Mouse (Mus musculus) megakaryocyte-erythroid progenitor cell, adult 5-6 weeks (primary cell): ENCODE measurements around the gene Gtsf1. TPM values are rescaled to one million over a fixed set of nuclear protein-coding genes. Genes with fewer than 3 reads are reported as not detected.

Experiments used
- ATAC-seq: replicated peaks from 2 replicates; pipeline ENCODE4 v1.8.0; 2016; ENCODE audit warnings: mild to moderate bottlenecking, inconsistent platforms; ENCODE audit not compliant: severe bottlenecking, poor library complexity, low FRiP score, low TSS enrichment
- total RNA-seq, 2 experiments: library from RNA; stranded (forward) in 1 of 2; stranded (reverse) in 1 of 2; fragments of 200-1000, 215-1000 nt in 1 of 2; fragments of >200 nt in 1 of 2; fragmentation: Nextera tagmentation in 1 of 2; gene quantifications; 2 replicates each; pipeline ENCODE4 v1.2.3; 2014 to 2017

The Gtsf1 gene
- total RNA-seq, 2 experiments from 2014 or later, result not detected

GRCm38 (mm10) chr15:103359869-103360602 is 70.2 kb downstream of the Gtsf1 start:
- ATAC-seq, result no peak

- ATAC-seq, result no peak
Observed at GRCm38 (mm10) chr15:103359122-103359510, 71.2 kb downstream of the Gtsf1 start.

- no peak for ATAC-seq
Observed at GRCm38 (mm10) chr15:103358278-103359121, 71.8 kb downstream of the Gtsf1 start.

GRCm38 (mm10) chr15:103357817-103358216 is 72.5 kb downstream of the Gtsf1 start:
- ATAC-seq, result no peak

- ATAC-seq, result no peak
Observed at GRCm38 (mm10) chr15:103356130-103356529, 74.1 kb downstream of the Gtsf1 start.

GRCm38 (mm10) chr15:103355420-103355819 is 74.8 kb downstream of the Gtsf1 start:
- ATAC-seq, result no peak

GRCm38 (mm10) chr15:103354690-103355089 is 75.6 kb downstream of the Gtsf1 start:
- no peak for ATAC-seq

- ATAC-seq, result no peak
Observed at GRCm38 (mm10) chr15:103353511-103354256, 76.6 kb downstream of the Gtsf1 start.

GRCm38 (mm10) chr15:103352856-103353255 is 77.4 kb downstream of the Gtsf1 start:
- peak; percentile 73 for ATAC-seq

Other genes with a start within 250 kb of the Gtsf1 start
- 151 and 165 TPM in 2 replicates for gene Cbx5, start 190.7 kb downstream of the Gtsf1 start, total RNA-seq (2014; fragmentation: Nextera tagmentation)
- gene Cbx5, start 190.7 kb downstream of the Gtsf1 start, total RNA-seq (2017), result 183 and 300 TPM in 2 replicates
- gene Hnrnpa1, start 190.0 kb downstream of the Gtsf1 start, total RNA-seq (2014; fragmentation: Nextera tagmentation), result 845 and 937 TPM in 2 replicates
- 2,161 and 2,727 TPM in 2 replicates for gene Hnrnpa1, start 190.0 kb downstream of the Gtsf1 start, total RNA-seq (2017)
- gene Nfe2, start 172.1 kb downstream of the Gtsf1 start, total RNA-seq (2014; fragmentation: Nextera tagmentation), result 145 and 147 TPM in 2 replicates
- gene Nfe2, start 172.1 kb downstream of the Gtsf1 start, total RNA-seq (2017), result 124 and 142 TPM in 2 replicates
- 218 and 249 TPM in 2 replicates for gene Copz1, start 157.8 kb downstream of the Gtsf1 start, total RNA-seq (2014; fragmentation: Nextera tagmentation)
- gene Copz1, start 157.8 kb downstream of the Gtsf1 start, total RNA-seq (2017), result 53.9 and 91.2 TPM in 2 replicates
- gene Gpr84, start 119.9 kb downstream of the Gtsf1 start, total RNA-seq (2014; fragmentation: Nextera tagmentation), result 0.49 TPM in 1 of 2 replicates, not detected in the other
- gene Gpr84, start 119.9 kb downstream of the Gtsf1 start, total RNA-seq (2017), result 0.34 and 1.3 TPM in 2 replicates
- 23.4 and 28.7 TPM in 2 replicates for gene Zfp385a, start 90.4 kb downstream of the Gtsf1 start, total RNA-seq (2014; fragmentation: Nextera tagmentation)
- 1.7 and 2.1 TPM in 2 replicates for gene Zfp385a, start 90.4 kb downstream of the Gtsf1 start, total RNA-seq (2017)
- 51.5 and 56.4 TPM in 2 replicates for gene Itga5, start 63.7 kb downstream of the Gtsf1 start, total RNA-seq (2014; fragmentation: Nextera tagmentation)
- gene Itga5, start 63.7 kb downstream of the Gtsf1 start, total RNA-seq (2017), result 11.5 and 11.8 TPM in 2 replicates
- gene Gtsf2, start 18.0 kb upstream of the Gtsf1 start, total RNA-seq (2014; fragmentation: Nextera tagmentation), result not detected in 2 replicates
- not detected in 2 replicates for gene Gtsf2, start 18.0 kb upstream of the Gtsf1 start, total RNA-seq (2017)
- 40.1 and 49.9 TPM in 2 replicates for gene Nckap1l, start 23.3 kb upstream of the Gtsf1 start, total RNA-seq (2014; fragmentation: Nextera tagmentation)
- 60.4 and 61.3 TPM in 2 replicates for gene Nckap1l, start 23.3 kb upstream of the Gtsf1 start, total RNA-seq (2017)
- gene Pde1b, start 72.6 kb upstream of the Gtsf1 start, total RNA-seq (2014; fragmentation: Nextera tagmentation), result 3.6 and 5.8 TPM in 2 replicates
- 1.3 and 1.5 TPM in 2 replicates for gene Pde1b, start 72.6 kb upstream of the Gtsf1 start, total RNA-seq (2017)
- not detected in 2 replicates for gene Ppp1r1a, start 107.5 kb upstream of the Gtsf1 start, total RNA-seq (2014; fragmentation: Nextera tagmentation)
- gene Ppp1r1a, start 107.5 kb upstream of the Gtsf1 start, total RNA-seq (2017), result not detected in 2 replicates
- not detected in 2 replicates for gene Glycam1, start 134.6 kb upstream of the Gtsf1 start, total RNA-seq (2014; fragmentation: Nextera tagmentation)
- gene Glycam1, start 134.6 kb upstream of the Gtsf1 start, total RNA-seq (2017), result not detected in 2 replicates